Mouse (Mus musculus) hematopoietic stem cell, adult 5-6 weeks (primary cell): ENCODE data around the gene Rbm4. TPM values are rescaled to one million over a fixed set of nuclear protein-coding genes. Genes with fewer than 3 reads are reported as not detected.

Source experiments
- ATAC-seq, 2 experiments: fragments of 125-278 bp in 1 of 2; replicated peaks in 1 of 2; 2 replicates each; pipeline ENCODE4 v1.8.0; 2016 to 2017; ENCODE audit warnings: inconsistent platforms in 2 of 2, mild to moderate bottlenecking in 2 of 2, moderate number of reproducible peaks in 2 of 2, low read depth in 1 of 2, moderate TSS enrichment in 1 of 2; ENCODE audit not compliant: low FRiP score in 2 of 2, poor library complexity in 2 of 2, severe bottlenecking in 2 of 2, insufficient read depth in 1 of 2, low TSS enrichment in 1 of 2
- total RNA-seq: library from RNA; stranded (forward); fragments of 172-1452, 232-1000 nt; gene quantifications from 2 replicates; pipeline ENCODE4 v1.2.3, GENCODE M21; 2017

Gene Rbm4
- total RNA-seq, 1 experiment from 2014 or later = 127 TPM

DNA sequence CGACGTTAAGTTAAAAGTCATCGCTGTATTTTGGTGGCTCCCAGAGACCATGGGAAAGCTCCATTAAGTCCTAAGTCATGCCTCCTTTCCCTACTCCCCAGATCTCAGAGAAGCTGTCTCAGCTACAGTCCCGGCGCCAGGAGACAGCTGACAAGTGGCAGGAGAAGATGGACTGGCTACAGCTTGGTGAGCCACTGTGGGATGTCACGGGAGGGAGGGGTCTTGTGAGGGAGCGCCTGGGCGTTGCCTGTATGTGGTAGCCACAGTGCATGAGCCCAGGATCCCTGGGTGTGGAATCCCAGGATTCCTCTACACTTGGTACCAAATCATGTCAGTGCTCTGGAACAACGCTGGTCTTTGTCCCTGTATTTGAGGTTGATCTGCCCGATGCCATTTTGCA is 45.2 kb downstream of the Rbm4 start:
- no peak for ATAC-seq

DNA sequence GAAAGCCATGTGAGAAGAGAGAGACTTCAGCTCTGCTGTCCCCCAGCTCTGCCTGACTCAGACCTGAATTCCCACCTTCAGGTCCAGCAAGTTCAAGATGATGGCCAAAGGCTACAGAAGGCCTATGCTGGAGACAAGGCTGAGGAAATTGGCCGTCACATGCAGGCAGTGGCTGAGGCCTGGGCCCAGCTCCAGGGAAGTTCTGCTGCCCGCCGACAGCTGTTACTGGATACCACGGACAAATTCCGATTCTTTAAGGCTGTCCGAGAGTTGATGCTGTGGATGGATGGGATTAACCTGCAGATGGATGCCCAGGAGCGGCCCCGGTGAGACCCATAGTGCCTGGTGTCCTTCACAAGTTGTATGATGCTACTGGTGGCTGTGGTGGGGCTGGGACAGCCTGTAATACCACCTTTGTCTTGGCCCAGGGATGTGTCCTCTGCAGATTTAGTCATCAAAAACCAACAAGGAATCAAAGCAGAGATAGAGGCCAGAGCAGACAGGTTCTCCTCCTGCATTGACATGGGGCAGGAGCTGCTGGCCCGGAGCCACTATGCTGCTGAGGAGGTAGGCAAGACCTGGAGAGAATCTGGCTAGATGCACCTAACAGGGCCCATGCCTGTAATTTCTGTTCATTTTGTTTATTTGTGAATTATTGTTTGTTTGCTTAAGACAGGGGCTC is 45.9 kb downstream of the Rbm4 start:
- ATAC-seq = no peak

- no peak for ATAC-seq
Observed at GRCm38 (mm10) chr19:4746611-4747010, 47.1 kb downstream of the Rbm4 start.

- no peak for ATAC-seq
Observed at GRCm38 (mm10) chr19:4745681-4746080, 48.0 kb downstream of the Rbm4 start.

GRCm38 (mm10) chr19:4745057-4745456 is 48.6 kb downstream of the Rbm4 start:
- ATAC-seq = no peak

- ATAC-seq = no peak
Observed at GRCm38 (mm10) chr19:4744026-4744425, 49.7 kb downstream of the Rbm4 start.

DNA sequence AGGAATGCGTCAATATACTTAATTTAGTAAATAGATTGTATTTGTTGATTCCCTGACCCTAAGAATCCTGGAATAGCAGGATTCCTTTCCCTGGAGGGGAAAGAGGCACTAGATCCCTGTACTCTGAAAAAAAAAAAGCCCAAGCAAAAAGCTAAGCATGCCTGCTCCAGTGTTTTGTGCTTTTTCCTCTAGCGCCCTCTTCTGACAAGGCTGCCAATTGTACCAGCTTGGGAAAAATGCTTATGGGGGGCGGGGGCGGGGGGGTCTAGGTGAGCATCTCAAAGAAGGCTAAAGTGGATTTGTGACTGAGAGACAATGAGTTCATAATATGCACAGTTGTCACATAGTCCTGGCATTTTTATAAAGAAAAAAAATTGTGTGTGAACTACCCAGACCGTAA is 50.2 kb downstream of the Rbm4 start:
- no peak for ATAC-seq

DNA sequence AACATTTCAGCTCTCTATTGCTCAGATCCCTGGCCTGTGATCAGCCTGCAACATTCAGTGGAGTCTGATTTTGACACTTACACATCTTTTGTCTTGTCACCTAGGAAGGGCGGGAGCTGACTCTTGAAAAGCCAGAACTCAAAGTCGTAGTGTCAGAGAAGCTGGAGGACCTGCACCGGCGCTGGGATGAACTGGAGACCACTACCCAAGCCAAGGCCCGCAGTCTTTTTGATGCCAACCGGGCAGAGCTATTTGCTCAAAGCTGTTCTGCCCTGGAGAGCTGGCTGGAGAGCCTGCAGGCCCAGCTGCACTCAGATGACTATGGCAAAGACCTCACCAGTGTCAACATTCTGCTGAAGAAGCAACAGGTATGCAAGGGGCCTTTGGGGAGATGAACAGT is 51.5 kb downstream of the Rbm4 start:
- no peak for ATAC-seq

GRCm38 (mm10) chr19:4741482-4741881 is 52.2 kb downstream of the Rbm4 start:
- no peak for ATAC-seq

- no peak for ATAC-seq
Observed at GRCm38 (mm10) chr19:4739762-4740161, 53.9 kb downstream of the Rbm4 start.

DNA sequence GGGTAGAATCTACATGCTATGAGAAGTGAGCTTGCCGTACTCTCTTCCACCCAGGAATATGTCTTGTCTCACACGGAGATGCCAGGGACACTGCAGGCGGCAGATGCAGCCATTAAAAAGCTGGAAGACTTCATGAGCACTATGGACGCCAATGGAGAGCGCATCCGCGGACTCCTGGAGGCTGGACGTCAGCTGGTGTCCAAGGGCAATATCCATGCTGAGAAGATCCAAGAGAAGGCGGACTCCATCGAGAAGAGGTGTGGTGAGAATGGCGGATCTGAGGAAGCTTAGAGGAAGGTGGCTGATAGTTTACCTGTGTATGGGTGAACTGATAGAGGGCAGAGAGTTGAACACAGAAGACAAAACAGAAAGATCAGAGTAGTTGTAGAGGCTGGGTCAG is 54.6 kb downstream of the Rbm4 start:
- ATAC-seq = no peak

GRCm38 (mm10) chr19:4737866-4738265 is 55.8 kb downstream of the Rbm4 start:
- ATAC-seq = no peak

Other genes starting within 250 kb of the Rbm4 start
- 4.3 and 4.8 TPM in 2 replicates for gene Lrfn4, start 178.2 kb downstream of the Rbm4 start, total RNA-seq
- 17.1 and 24.6 TPM in 2 replicates for gene Rce1, start 168.3 kb downstream of the Rbm4 start, total RNA-seq
- 0.56 and 6.6 TPM in 2 replicates for gene Gm960, start 95.2 kb downstream of the Rbm4 start, total RNA-seq
- gene Sptbn2, start 82.7 kb downstream of the Rbm4 start, total RNA-seq = 0.20 and 1.1 TPM in 2 replicates
- gene Rbm4b, start 37.4 kb downstream of the Rbm4 start, total RNA-seq = 28.8 and 29.5 TPM in 2 replicates
- gene Gm21992, start 17.7 kb upstream of the Rbm4 start, total RNA-seq = 41.8 and 81.7 TPM in 2 replicates
- gene Rbm14, start 17.7 kb upstream of the Rbm4 start, total RNA-seq = 16.8 and 17.4 TPM in 2 replicates
- gene Ccs, start 45.4 kb upstream of the Rbm4 start, total RNA-seq = 24.1 and 24.7 TPM in 2 replicates
- not detected in 2 replicates for gene Ccdc87, start 45.5 kb upstream of the Rbm4 start, total RNA-seq
- 18.9 and 29.8 TPM in 2 replicates for gene Ctsf, start 61.2 kb upstream of the Rbm4 start, total RNA-seq
- 0.06 and 0.20 TPM in 2 replicates for gene Actn3, start 84.0 kb upstream of the Rbm4 start, total RNA-seq
- 13.1 and 17.4 TPM in 2 replicates for gene Zdhhc24, start 84.8 kb upstream of the Rbm4 start, total RNA-seq
- gene Bbs1, start 112.7 kb upstream of the Rbm4 start, total RNA-seq = 2.3 and 3.2 TPM in 2 replicates
- gene Dpp3, start 134.4 kb upstream of the Rbm4 start, total RNA-seq = 37.6 and 41.1 TPM in 2 replicates
- 0.10 TPM in 1 of 2 replicates, not detected in the other for gene Peli3, start 149.2 kb upstream of the Rbm4 start, total RNA-seq
- 50.0 and 71.5 TPM in 2 replicates for gene Mrpl11, start 168.2 kb upstream of the Rbm4 start, total RNA-seq
- gene Npas4, start 196.4 kb upstream of the Rbm4 start, total RNA-seq = not detected in 2 replicates
- 2.3 and 5.3 TPM in 2 replicates for gene Slc29a2, start 230.0 kb upstream of the Rbm4 start, total RNA-seq
- gene B4gat1, start 244.9 kb upstream of the Rbm4 start, total RNA-seq = not detected in 2 replicates
- 7.3 and 8.4 TPM in 2 replicates for gene AC124502.3, start 245.0 kb upstream of the Rbm4 start, total RNA-seq
- 23.3 and 29.5 TPM in 2 replicates for gene Brms1, start 247.5 kb upstream of the Rbm4 start, total RNA-seq